Comparison of ENCODE assay signal across 8 mouse cellular contexts in the genomic region with DNA sequence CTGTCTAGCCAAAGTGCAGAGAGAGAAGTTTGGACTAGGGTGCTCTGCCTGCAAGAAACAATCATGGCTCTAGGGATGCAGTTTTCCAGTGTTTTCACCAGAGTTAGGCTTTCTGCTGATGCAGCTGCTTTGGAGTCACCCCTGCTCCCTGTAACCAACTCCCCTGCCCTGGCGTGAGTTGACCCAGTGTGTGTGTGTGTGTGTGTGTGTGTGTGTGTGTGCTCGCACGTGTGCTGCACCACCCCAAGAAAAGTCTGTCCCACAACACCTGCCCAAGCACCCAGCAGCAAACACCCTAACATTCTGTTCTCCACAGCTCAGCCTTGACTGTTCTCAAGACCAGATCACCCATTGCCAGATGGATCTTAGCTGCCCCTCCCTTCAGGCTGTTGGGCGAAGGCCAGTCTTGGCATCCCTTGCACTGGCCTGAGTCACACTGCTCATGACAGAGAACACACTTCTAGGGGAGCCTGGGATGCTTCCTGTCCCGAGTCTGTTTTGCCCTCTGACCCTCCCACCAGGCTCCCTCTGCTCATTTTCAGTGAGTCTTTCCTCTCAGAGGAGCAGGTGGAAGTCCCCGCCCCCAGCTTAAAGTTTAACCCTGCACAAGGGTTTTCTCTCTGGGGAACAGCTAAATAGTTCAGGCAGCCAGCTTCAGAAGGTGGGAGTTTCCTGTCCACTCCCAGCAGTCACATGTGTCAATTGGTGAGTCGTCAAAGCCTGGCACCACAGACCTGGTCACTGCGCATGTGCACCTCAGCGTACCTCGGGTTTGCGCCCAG. TPM values are rescaled to one million over a fixed set of nuclear protein-coding genes. Genes with fewer than 3 reads are reported as not detected.
DNase-seq lines count a peak whose midpoint lies in the region; ATAC-seq lines count a peak whose summit lies in the region.

No protein-coding gene starts in this region.

- peak; percentile 40 for DNase-seq in R1 (ENCODE audit: low read depth, low spot score)
- DNase-seq in cerebellum, adult 11-12 months, result peak; percentile 94
- peak; percentile 95 for DNase-seq in kidney, adult 9 months
- peak; percentile 83 for DNase-seq in lung, postnatal 10 days
- peak; percentile 22 to 28 for DNase-seq in thymus, postnatal 10 days (ENCODE audit: low spot score in 2 of 2)
- no peak for DNase-seq in layer of hippocampus, adult 18-20 months (ENCODE audit: low spot score in 2 of 2)

- peak; percentile 27 for ATAC-seq in granulocyte monocyte progenitor cell, adult 5-6 weeks (replicated peaks; ENCODE audit: poor library complexity, severe bottlenecking)
- ATAC-seq in frontal cortex, adult (ENCODE audit: low TSS enrichment), result no peak

RNA-seq across cellular contexts. Expression of gene Dock9, which starts 26.9 kb away (rescaled TPM):
- total RNA-seq in granulocyte monocyte progenitor cell, adult 5-6 weeks (2014; fragmentation: Nextera tagmentation), result 8.6 and 16.7 TPM in 2 replicates
- 12.9 and 19.8 TPM in 2 replicates for total RNA-seq in granulocyte monocyte progenitor cell, adult 5-6 weeks (2017)
- 100 to 1,000 TPM; 187 to 197 TPM for total RNA-seq in layer of hippocampus, adult 18-20 months (2021)

RNA-seq across cellular contexts. Expression of gene Ubac2, which starts 53.9 kb away (rescaled TPM):
- total RNA-seq in granulocyte monocyte progenitor cell, adult 5-6 weeks (2014; fragmentation: Nextera tagmentation), result 23.6 and 30.1 TPM in 2 replicates
- 28.3 and 34.1 TPM in 2 replicates for total RNA-seq in granulocyte monocyte progenitor cell, adult 5-6 weeks (2017)
- total RNA-seq in layer of hippocampus, adult 18-20 months (2021), result 10 to 100 TPM; 48.4 to 51.8 TPM

Comparison
In these comparisons a context has a peak if more than half of its experiments do, and no peak if none do; other contexts are left out.
1. DNase-seq: peak in R1 (single experiment), cerebellum, adult 11-12 months (single experiment), kidney, adult 9 months (single experiment), lung, postnatal 10 days (single experiment) and thymus, postnatal 10 days (2 of 2); none in layer of hippocampus, adult 18-20 months (0 of 2).
2. RNA of gene Dock9, which starts 26.9 kb away (total RNA-seq): 187 to 197 TPM in layer of hippocampus, adult 18-20 months; 8.6 to 19.8 TPM in granulocyte monocyte progenitor cell, adult 5-6 weeks; every median in the first group is over 4 times any median in the second.